Mouse (Mus musculus) kidney, postnatal 4 days (tissue): ENCODE results near the gene Myo6.
"Not testable (repeated sequence)": the region's sequence is repeated elsewhere in the genome, so short reads cannot be mapped to it uniquely, and the experiment has no call there.

ENCODE experiments used
- DNase-seq, 2 experiments: peaks; one replicate each; pipeline ENCODE4 v3.0.0; 2021; ENCODE audit warnings: mixed read lengths in 2 of 2

Gene Myo6

GRCm38 (mm10) chr9:80303518-80303917, 138.7 kb downstream of the Myo6 start:
- DNase-seq = peak; percentile 26 to 47

GRCm38 (mm10) chr9:80306390-80306789, 141.6 kb downstream of the Myo6 start:
- no peak for DNase-seq

- DNase-seq = no peak
Observed at GRCm38 (mm10) chr9:80306853-80307252, 142.0 kb downstream of the Myo6 start.

GRCm38 (mm10) chr9:80307629-80308028, 142.8 kb downstream of the Myo6 start:
- no peak for DNase-seq

GRCm38 (mm10) chr9:80313610-80314009, 148.8 kb downstream of the Myo6 start:
- DNase-seq = no peak

GRCm38 (mm10) chr9:80315922-80316321, 151.1 kb downstream of the Myo6 start:
- DNase-seq = no peak

- DNase-seq = no peak
Observed at GRCm38 (mm10) chr9:80318027-80318426, 153.2 kb downstream of the Myo6 start.

- DNase-seq = not testable (repeated sequence)
Observed at GRCm38 (mm10) chr9:80321051-80321887, 156.4 kb downstream of the Myo6 start.

- peak; percentile 45 to 68 for DNase-seq
Observed at GRCm38 (mm10) chr9:80332153-80332552, 167.3 kb downstream of the Myo6 start.

- no peak for DNase-seq
Observed at GRCm38 (mm10) chr9:80333466-80333865, 168.6 kb downstream of the Myo6 start.

- DNase-seq = peak in 1 of 2 experiments; percentile 7
Observed at GRCm38 (mm10) chr9:80333998-80334605, 169.3 kb downstream of the Myo6 start.

- no peak for DNase-seq
Observed at GRCm38 (mm10) chr9:80335660-80336357, 171.0 kb downstream of the Myo6 start.

GRCm38 (mm10) chr9:80338026-80338425, 173.2 kb downstream of the Myo6 start:
- DNase-seq = no peak

GRCm38 (mm10) chr9:80340927-80341326, 176.1 kb downstream of the Myo6 start:
- DNase-seq = no peak

- DNase-seq = no peak
Observed at GRCm38 (mm10) chr9:80341756-80342155, 176.9 kb downstream of the Myo6 start.

- no peak for DNase-seq
Observed at GRCm38 (mm10) chr9:80342520-80342919, 177.7 kb downstream of the Myo6 start.

GRCm38 (mm10) chr9:80344451-80345000, 179.7 kb downstream of the Myo6 start:
- DNase-seq = no peak

GRCm38 (mm10) chr9:80351295-80351677, 186.5 kb downstream of the Myo6 start:
- no peak for DNase-seq

- no peak for DNase-seq
Observed at GRCm38 (mm10) chr9:80351678-80352331, 187.0 kb downstream of the Myo6 start.

- DNase-seq = no peak
Observed at GRCm38 (mm10) chr9:80360063-80360462, 195.2 kb downstream of the Myo6 start.
